Mouse (Mus musculus) layer of hippocampus, adult 2 months (tissue): ENCODE results near the gene Tsc22d3. TPM values are rescaled to one million over a fixed set of nuclear protein-coding genes. Genes with fewer than 3 reads are reported as not detected.
A peak's percentile ranks its signal among the peaks of the same experiment; 100 is the strongest.
"Not testable (repeated sequence)": the region's sequence is repeated elsewhere in the genome, so short reads cannot be mapped to it uniquely, and the experiment has no call there.

Experiments
- DNase-seq, 2 experiments: peaks; one replicate each; pipeline ENCODE4 v3.0.0; 2022; ENCODE audit warnings: low spot score in 2 of 2
- H3K27ac ChIP-seq: fragments of 200-600 bp; 2 replicates; pipeline ENCODE4 v1.8.1; 2022
- H3K4me3 ChIP-seq: fragments of 200-600 bp; 2 replicates; pipeline ENCODE4 v1.8.1; 2022; ENCODE audit warnings: mild to moderate bottlenecking
- CTCF ChIP-seq: fragments of 200-600 bp; conservative IDR thresholded peaks from 2 replicates; pipeline ENCODE4 v1.8.1; 2022; ENCODE audit warnings: antibody characterized with exemption, mild to moderate bottlenecking, moderate library complexity
- total RNA-seq, 2 experiments: library from RNA; stranded (reverse); gene quantifications; 2 replicates each; pipeline ENCODE4 v1.2.3; 2021

Tsc22d3 gene
- total RNA-seq, 2 experiments from 2014 or later: 101 to 111 TPM

DNA sequence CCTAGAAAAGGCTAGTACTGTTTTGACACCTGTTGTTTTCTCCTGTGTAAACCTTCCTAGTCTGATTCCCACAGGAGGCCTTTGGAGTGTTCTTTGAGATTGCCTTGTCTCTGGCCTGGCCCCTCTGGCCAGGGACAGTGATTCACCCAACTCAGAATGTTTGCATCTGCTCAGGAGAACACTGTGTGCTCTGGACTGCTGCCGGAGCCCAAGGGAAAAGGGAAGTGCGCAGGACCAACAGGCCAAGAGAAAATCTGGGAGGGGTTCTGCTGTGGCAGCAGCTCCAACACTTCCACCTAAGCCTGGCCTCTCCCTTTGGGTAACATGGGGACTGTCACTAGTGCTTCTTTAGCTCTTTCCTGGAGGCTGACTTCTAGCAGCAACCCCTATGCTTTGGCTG is 87.1 kb downstream of the Tsc22d3 start:
- H3K4me3 ChIP-seq: no peak overlapping the region
- DNase-seq: no peak
- H3K27ac ChIP-seq: no peak overlapping the region
- TF ChIP-seq CTCF: no peak

DNA sequence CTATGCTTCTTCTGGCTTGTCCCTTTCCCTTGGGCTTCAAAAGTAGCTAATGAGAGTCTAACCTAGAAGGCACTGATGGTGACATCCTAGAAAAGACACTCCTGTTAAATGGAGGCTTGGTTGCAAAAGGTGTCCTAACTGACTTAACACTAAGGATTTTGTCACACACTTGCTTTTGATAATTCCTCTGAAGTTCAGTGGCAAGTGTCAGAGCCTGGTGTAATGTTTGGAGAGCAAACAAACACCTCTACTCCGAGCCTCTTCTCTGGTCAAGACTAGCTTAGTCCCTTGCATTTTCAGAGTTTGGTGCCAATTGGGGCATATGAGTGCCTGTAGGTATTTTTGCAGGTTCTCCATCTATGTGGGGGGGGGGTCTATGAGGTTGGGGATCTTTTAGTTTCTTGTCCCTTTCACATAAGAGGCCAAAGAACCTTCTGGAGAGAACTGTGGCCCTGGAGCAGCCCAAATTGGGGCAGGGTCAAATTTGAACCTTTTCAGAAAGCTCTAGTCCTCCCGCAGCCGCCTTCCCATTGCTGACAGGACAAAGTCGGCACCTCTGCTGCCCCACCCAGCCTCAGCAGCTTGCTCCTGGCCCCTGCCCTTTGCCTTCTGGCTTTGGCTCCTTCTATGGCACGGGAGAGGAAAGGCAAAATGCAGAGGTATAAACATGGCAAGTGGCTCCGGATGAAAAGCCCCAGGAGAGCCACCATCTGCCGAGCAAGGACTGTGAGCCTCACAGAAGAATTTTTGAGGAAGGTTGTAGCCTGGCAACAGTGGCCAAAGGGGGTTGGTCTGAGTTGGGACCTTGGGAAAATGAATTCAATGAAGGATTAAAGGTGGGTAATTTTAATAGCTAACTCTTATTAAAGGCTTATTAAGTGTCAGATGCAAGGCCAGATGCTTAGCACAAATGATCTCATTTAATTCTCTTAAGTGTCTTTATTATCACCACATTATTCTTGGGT is 88.5 kb downstream of the Tsc22d3 start:
- no peak for DNase-seq
- peak overlapping the region; percentile 51; the same call in 1 of the 2 replicates for H3K27ac ChIP-seq
- no peak overlapping the region for H3K4me3 ChIP-seq
- TF ChIP-seq CTCF: no peak

DNA sequence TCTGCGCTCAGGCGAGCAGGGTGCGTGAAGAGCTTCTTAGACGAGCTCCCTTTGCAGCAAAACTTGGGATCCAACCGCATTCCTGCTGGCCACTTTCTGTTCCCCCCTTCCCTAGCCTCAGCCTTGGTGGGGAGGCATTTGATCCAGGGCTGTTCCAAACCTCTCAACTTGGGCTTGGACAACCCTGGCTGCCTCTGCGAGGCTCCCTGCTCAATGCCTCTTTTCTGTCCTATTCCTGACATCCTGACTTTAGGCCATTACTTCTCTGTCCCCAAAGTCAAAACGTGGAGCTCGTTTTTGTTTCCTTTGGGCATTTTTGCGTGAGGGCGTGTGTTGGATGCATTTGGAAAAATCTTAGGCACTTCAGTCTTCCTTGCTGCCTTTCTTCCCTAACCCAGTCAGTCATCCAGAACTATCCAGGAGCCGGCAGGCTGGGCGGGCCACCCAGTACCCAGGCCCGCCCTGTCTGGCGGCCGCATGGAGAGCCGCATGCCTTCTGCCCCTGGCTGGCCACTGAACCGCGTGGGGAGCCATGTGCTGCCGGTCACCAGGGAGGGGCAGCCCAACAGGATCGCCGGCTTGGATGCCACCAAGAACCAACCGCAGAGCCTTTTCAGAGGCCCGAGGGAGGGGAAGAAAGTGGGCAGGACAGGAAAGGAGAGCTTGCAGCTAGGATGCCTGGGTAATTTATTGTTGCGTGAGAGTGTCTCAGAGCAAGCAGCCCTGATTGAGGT is 89.6 kb downstream of the Tsc22d3 start:
- no peak for TF ChIP-seq CTCF
- H3K27ac ChIP-seq: peak overlapping the region; percentile 51; the same call in 1 of the 2 replicates
- H3K4me3 ChIP-seq: no peak overlapping the region
- DNase-seq: peak; percentile 20 to 39

DNA sequence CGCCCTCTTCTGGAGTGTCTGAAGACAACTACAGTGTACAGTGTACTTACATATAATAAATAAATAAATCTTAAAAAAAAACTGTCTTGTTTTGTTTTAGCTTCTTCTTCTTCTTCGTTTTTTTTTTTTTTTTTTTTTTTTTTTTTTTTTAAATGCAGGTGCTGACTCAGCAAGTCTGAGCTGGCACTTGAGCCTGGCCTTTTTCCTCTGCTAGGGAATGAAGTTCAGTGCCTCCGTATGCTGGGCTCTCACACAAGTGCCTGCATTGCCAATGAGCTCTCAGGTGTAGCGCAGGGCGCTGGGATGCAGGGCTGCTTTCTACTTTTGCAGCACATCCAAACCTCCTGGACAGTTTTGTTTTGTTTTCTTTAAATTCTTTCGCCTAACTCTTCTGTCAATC is 90.6 kb downstream of the Tsc22d3 start:
- Histone ChIP-seq H3K4me3 (no peak overlapping the region), H3K27ac (no peak overlapping the region)
- TF ChIP-seq CTCF: no peak
- DNase-seq: no peak

DNA sequence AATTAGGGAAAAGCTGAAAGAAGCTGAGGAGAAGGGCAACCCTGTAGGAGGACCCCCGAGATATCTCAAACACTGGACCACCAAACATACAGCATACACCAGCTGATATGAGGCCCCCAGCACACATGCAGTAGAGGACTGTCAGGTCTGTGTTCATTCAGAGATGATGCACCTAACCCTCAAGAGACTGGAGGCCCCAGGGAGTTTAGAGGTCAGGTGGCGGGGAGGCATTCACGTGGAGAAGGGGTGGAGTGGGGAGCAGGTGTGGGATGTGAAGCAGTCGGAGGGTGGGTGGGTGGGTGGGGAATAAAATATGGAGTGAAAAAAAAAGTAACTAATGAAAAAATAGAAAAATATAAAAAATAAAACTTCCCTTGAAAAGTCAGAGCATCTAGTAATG is 91.7 kb downstream of the Tsc22d3 start:
- H3K4me3 ChIP-seq, DNase-seq, H3K27ac ChIP-seq: not testable (repeated sequence)

DNA sequence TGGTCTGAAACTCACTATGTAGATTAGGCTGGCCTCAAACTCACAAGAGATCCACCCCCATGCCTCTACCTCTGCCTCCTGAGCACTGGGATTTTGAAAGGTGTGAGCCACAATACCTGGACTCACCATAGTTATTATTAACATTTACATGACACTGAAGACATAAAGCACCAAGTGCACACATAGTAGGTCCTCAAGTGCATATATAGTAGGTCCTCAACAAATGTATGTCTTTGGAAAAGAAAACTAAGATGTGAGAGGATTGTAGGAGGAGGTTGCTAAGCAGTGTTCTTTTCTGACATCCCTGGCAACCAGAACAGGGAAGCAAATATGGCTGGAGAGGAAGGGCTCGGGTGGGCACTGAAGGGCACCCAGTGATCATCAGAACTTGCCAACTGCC is 93.1 kb downstream of the Tsc22d3 start:
- H3K4me3 ChIP-seq: no peak overlapping the region
- no peak for TF ChIP-seq CTCF
- H3K27ac ChIP-seq: no peak overlapping the region
- no peak for DNase-seq

DNA sequence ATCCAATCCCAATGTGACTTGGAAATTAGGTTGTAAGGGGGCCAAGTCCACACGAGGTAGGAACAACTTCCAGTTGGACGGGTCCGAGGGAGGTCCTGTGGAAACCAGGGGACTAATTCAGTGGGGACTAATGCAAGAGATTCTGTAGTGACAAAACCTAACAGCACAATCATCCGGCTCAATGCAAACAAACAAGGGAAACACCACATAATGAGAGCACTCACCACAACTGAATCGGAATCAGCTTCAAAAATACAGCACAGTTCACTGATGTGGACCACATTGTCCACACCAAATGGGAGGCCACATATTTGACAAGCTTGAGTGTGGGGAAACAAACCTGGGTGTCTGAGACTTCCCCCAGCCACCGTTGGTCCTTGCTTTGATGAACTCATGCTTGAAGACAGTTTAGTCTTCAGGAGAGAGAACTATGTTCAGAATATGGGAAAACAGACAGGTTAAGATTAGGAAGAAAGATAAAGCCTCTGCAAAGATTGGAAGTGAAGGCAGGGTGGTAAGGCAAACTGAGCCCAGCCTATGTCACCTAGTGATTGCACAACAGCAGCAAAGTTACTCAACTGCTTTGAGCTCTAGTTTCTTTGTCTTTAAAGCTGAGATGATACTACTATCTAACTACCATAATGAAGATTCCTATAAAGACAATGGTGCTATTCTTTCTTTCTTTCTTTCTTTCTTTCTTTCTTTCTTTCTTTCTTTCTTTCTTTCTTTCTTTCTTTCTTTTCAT is 93.9 kb downstream of the Tsc22d3 start:
- no peak overlapping the region for H3K27ac ChIP-seq
- TF ChIP-seq CTCF: no peak
- DNase-seq: no peak
- no peak overlapping the region for H3K4me3 ChIP-seq

DNA sequence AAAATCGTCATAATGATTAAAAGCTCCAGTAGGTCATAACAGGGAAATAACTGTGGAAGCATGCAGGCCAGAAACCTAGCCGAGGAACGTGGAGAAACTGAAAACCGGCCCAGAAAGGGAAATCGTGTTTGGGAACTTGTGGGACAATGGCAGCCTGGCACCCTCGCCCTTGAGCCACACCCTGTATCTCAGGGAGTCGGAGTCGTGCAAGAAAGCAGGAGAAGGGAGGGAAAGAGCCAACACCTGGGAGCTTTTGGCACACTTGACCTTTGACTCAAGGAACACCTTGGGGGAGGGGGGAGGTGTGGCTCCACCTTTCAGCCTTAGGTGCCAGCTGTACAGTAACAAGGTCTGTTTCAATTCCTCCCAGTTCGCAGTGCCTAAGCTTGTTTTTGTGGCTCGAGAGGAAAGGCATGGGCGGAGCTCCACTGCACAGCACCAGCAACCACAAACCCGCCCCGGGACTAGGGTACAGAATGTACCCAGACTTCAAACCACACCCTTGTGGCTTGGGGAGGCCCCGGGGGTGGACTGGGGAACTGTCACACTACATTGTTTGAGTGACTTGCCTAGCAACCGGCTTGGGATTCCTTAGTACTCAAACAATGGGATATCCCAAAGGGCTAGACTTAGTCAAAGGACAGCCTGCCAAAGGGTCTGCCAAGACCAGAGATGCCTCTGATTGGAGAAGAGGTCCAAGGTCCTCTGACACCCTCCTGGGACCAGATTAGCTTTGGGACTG is 94.8 kb downstream of the Tsc22d3 start:
- TF ChIP-seq CTCF: no peak
- Histone ChIP-seq H3K4me3 (no peak overlapping the region), H3K27ac (no peak overlapping the region)
- no peak for DNase-seq

DNA sequence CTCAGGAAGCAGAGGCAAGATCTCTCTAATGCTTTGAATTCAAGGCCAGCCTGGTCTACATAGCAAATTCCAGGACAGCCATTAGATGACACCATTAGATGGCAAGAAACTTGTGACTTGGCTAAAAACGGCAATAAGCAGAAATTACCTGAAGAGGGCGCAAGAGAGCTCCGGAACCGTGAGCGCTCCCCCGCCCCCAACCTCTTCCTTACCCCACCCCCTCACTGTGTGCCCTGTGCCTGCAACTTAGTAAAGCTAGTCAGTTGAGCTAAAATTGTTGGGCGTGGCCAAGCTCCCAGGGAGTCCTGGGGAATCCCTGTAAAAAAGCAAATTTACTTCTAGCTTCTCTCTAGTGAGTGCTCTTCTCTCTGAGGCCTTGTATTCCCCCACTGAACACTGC is 96.6 kb downstream of the Tsc22d3 start:
- DNase-seq: peak; percentile 10 to 62
- Histone ChIP-seq H3K27ac (no peak overlapping the region), H3K4me3 (no peak overlapping the region)
- peak; percentile 81 for TF ChIP-seq CTCF

DNA sequence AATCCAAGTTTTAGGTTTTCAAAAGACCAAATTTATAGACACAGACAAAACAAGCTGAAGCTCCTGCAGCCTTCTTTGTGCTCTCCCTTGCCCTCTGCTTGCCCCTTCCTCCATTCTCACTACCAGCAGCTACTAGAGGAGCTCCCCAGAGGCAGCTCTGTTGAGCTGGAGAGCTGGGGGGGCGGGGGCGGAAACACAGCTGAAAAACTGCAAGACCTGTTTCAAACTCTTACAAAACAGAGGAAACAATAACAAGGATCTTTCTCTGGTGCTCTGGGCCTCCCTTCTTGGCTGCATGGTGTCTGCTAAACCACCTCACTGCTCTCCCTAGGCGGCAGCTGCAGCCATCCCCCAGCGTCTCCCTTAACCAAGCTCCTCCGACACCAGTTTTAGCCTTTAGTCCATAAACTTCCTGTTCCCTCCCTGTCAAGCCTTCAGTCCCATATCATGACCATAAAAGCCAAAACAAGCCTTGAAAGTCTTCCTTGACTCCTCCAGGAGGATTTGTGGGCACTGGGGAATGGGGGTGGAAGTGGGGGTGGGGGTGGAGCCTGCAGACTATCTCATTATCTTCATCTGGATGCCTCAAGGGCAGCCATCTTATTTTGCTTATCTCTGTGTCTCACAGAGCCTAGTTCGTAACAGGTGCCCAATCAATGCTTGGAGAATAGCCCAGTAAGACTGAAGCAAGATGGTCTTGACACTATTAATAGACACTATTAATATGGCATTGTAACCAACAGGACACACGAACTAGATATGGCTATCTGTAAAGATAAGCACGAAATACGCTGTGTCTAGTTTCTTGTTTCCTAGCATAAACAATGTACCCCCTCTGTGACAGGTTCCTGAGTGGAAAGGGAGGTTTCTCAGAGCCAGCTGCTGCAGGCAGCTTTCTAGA is 98.8 kb downstream of the Tsc22d3 start:
- DNase-seq: no peak
- Histone ChIP-seq H3K27ac (no peak overlapping the region), H3K4me3 (no peak overlapping the region)
- TF ChIP-seq CTCF: no peak

DNA sequence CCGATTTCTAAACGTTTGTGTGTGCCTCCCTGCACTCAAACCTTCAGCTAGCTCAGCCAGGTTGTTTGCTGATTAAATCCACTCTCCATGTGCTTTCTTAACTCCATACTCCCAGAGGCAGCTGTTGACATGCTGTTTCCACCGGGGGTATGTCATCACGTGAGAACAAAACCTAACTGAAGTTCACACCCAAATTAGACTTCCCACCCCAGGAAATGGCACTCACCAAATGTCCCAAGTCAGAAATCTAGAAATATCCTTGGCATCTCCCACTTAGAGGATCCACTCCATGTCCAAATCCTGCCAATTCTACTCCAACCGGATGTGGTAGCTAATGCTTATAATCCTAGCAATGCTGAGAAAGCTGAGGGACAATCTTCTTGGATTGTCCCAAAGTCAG is 100.2 kb downstream of the Tsc22d3 start:
- Histone ChIP-seq H3K27ac (no peak overlapping the region), H3K4me3 (no peak overlapping the region)
- DNase-seq: no peak
- no peak for TF ChIP-seq CTCF

DNA sequence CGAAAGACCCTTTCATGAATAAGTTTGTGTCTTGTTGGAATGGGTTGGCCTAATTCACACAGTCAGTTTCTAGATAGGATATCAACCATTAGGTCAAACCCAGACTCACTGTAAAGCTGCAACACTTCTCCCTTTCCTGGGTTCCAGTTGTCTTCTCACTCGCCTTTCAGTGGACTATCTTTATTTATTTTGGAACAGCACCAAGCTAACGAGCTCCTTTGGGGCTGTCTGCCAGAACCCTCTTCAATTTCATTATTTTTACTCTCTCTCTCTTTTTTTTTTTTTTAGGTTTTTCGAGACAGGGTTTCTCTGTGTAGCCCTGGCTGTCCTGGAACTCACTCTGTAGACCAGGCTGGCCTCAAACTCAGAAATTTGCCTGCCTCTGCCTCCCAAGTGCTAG is 102.0 kb downstream of the Tsc22d3 start:
- not testable (repeated sequence) for DNase-seq, H3K27ac ChIP-seq, H3K4me3 ChIP-seq
